25 mouse cellular contexts compared by ENCODE assay signal in the genomic region with DNA sequence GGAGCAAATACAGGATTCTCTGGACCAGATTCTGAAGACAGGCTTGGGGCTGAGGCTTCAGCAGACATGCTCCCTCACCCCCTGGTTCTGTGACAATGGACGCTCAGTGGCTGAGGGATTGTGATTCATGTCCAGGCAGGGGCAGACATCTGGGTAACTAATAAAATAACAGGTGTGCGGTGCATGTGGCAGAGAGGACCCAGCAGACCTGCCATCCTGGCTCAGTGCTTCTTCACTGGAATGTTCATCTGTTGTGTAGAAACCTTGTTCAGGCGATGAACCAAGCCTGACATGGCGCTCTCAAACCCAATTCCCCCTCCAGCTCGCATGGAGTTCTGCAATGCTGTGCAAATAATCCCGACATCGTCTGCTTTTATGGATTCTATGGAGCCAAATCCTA.
"Had no signal": no experiment of that assay in that cellular context is flagged by ENCODE, and none has a peak within 500 bp of the region (broad histone marks: within the 10 kb centered on the region; RNA-seq: fewer than 3 reads in every experiment).

No protein-coding gene starts in this region.

- H3K9ac ChIP-seq: heart, embryonic 13.5 days; heart, embryonic 15.5 days; hindbrain, embryonic 13.5 days; hindbrain, embryonic 15.5 days; intestine, embryonic 15.5 days; limb, embryonic 13.5 days; limb, embryonic 15.5 days; liver, embryonic 13.5 days; liver, embryonic 15.5 days had no signal

- ATAC-seq: inflammation-experienced regulatory T-cells, adult 6 months; intestine, embryonic 15.5 days; intestine, postnatal 0 days had no signal

- H3K27ac ChIP-seq: heart, adult 2 months; heart, embryonic 13.5 days; heart, embryonic 15.5 days; hindbrain, embryonic 13.5 days; hindbrain, embryonic 15.5 days; intestine, embryonic 15.5 days; left cerebral cortex, adult 2 months; limb, embryonic 13.5 days; limb, embryonic 15.5 days; liver, embryonic 13.5 days; liver, embryonic 15.5 days had no signal

- H3K4me2 ChIP-seq: heart, embryonic 11.5 days; heart, embryonic 13.5 days; heart, embryonic 15.5 days; hindbrain, embryonic 13.5 days; hindbrain, embryonic 15.5 days; intestine, embryonic 15.5 days; limb, embryonic 13.5 days; limb, embryonic 15.5 days; liver, embryonic 13.5 days; liver, embryonic 15.5 days had no signal

- H3K4me3 ChIP-seq: heart, adult 2 months; heart, embryonic 13.5 days; heart, embryonic 15.5 days; hindbrain, embryonic 13.5 days; hindbrain, embryonic 15.5 days; intestine, embryonic 15.5 days; left cerebral cortex, adult 2 months; limb, embryonic 13.5 days; limb, embryonic 15.5 days; liver, embryonic 13.5 days; liver, embryonic 15.5 days had no signal

- H3K36me3 ChIP-seq: heart, embryonic 13.5 days; heart, embryonic 15.5 days; hindbrain, embryonic 13.5 days; hindbrain, embryonic 15.5 days; intestine, embryonic 15.5 days; limb, embryonic 13.5 days; limb, embryonic 15.5 days; liver, embryonic 13.5 days; liver, embryonic 15.5 days had no signal

- DNase-seq: gastrocnemius, postnatal 14 days; gastrocnemius, postnatal 36 days; heart, adult 11 months; heart, adult 2 months; heart, postnatal 14 days; heart, postnatal 36 days; kidney, adult 18-20 months; kidney, adult 8-10 months; kidney, postnatal 10 days; kidney, postnatal 25 days; kidney, postnatal 4 days; layer of hippocampus, adult 9-11 months; liver, embryonic 13.5 days had no signal

- H3K9me3 ChIP-seq: heart, embryonic 13.5 days; heart, embryonic 15.5 days; hindbrain, embryonic 13.5 days; hindbrain, embryonic 15.5 days; intestine, embryonic 15.5 days; limb, embryonic 13.5 days; limb, embryonic 15.5 days; liver, embryonic 13.5 days; liver, embryonic 15.5 days had no signal

- H3K4me1 ChIP-seq: heart, embryonic 13.5 days; heart, embryonic 15.5 days; hindbrain, embryonic 13.5 days; hindbrain, embryonic 15.5 days; intestine, embryonic 15.5 days; liver, embryonic 13.5 days; liver, embryonic 15.5 days had no signal

- H3K27me3 ChIP-seq: hindbrain, embryonic 13.5 days; hindbrain, embryonic 15.5 days; intestine, embryonic 15.5 days; limb, embryonic 15.5 days; liver, embryonic 13.5 days; liver, embryonic 15.5 days had no signal
